Mouse (Mus musculus) neural tube, embryonic 12.5 days (tissue): ENCODE measurements around the gene Lgi4. TPM values are rescaled to one million over a fixed set of nuclear protein-coding genes. Genes with fewer than 3 reads are reported as not detected.

Experiments
- ATAC-seq: fragments of 200-750 bp; cut with Nextera tagmentation; 2 replicates; pipeline ENCODE4 v1.8.0; 2017; ENCODE audit warnings: low read depth, mild to moderate bottlenecking, moderate TSS enrichment, moderate library complexity; ENCODE audit not compliant: low FRiP score
- H3K27ac ChIP-seq: fragments of 300-500 bp; sonication (generic); 2 replicates; pipeline ENCODE4 v1.5.1; 2016
- H3K27me3 ChIP-seq: fragments of 300-500 bp; sonication (generic); replicated peaks from 2 replicates; pipeline ENCODE4 v1.6.1; 2016; ENCODE audit warnings: mild to moderate bottlenecking
- H3K36me3 ChIP-seq: fragments of 300-500 bp; sonication (generic); 2 replicates; pipeline ENCODE4 v1.6.1; 2016; ENCODE audit warnings: mild to moderate bottlenecking
- H3K4me1 ChIP-seq: fragments of 300-500 bp; sonication (generic); 2 replicates; pipeline ENCODE4 v1.6.1; 2016
- H3K4me2 ChIP-seq: fragments of 300-500 bp; sonication (generic); replicated peaks from 2 replicates; pipeline ENCODE4 v1.6.1; 2016; ENCODE audit warnings: mild to moderate bottlenecking
- H3K4me3 ChIP-seq: fragments of 300-500 bp; sonication (generic); 2 replicates; pipeline ENCODE4 v1.5.1; 2016
- H3K9ac ChIP-seq: fragments of 300-500 bp; sonication (generic); 2 replicates; pipeline ENCODE4 v1.6.1; 2016; ENCODE audit warnings: mild to moderate bottlenecking
- H3K9me3 ChIP-seq: fragments of 300-500 bp; sonication (generic); 2 replicates; pipeline ENCODE4 v1.6.1; 2016; ENCODE audit warnings: mild to moderate bottlenecking
- WGBS: fragments of 180-500 bp; shearing (Covaris S2); methylation state at CpG from one replicate; pipeline ENCODE4 v1.1.7; 2016; 5-methylcytosine and 5-hydroxymethylcytosine counted together
- microRNA-seq: library from miRNA; unstranded; fragments of <30 nt; microRNA quantifications from one replicate; pipeline ENCODE4, GENCODE M21; 2017
- polyA plus RNA-seq: library from polyadenylated mRNA; unstranded; fragments of >200 nt; fragmentation: Nextera tagmentation; extraction: Ambion mirVana; gene quantifications from 2 replicates; pipeline ENCODE4 v1.2.1, GENCODE M21; 2016

Gene Lgi4
- polyA plus RNA-seq, 1 experiment from 2014 or later: 6.1 TPM

- no peak for ATAC-seq
- 18% methylated on average over 15 of the region's 15 CpGs for WGBS
These were observed 56.0 kb downstream of the Lgi4 start, which contains the start of gene Hpn for GRCm38 (mm10) chr7:31115182-31115581. Gene Hpn (minus strand): TSS chr7:31115290.

GRCm38 (mm10) chr7:31115587-31116043 lies 56.5 kb downstream of the Lgi4 start:
- no peak for ATAC-seq
- H3K36me3 ChIP-seq: no peaks in the 10 kb centered on the region
- no peak overlapping the region for H3K9ac ChIP-seq
- H3K4me2 ChIP-seq: no peak overlapping the region
- peaks cover 5% of the 10 kb centered on the region for H3K27me3 ChIP-seq
- H3K9me3 ChIP-seq: no peaks in the 10 kb centered on the region
- H3K27ac ChIP-seq: no peak overlapping the region
- H3K4me1 ChIP-seq: 0 out of 2 replicates have a peak, but pooled peaks cover 4% of the 10 kb centered on the region
- WGBS: 35% methylated on average over 17 of the region's 17 CpGs
- H3K4me3 ChIP-seq: no peak overlapping the region

More at GRCm38 (mm10) chr7:31115182-31115581, 56.0 kb downstream of the Lgi4 start, which contains the start of gene Hpn:
- Histone ChIP-seq H3K27ac (no peak within 1 kb of the TSS), H3K4me2 (0 out of 2 replicates have a peak within 1 kb of the TSS, but pooled peaks have one; percentile 9), H3K36me3 (no peaks in the 10 kb centered on the region), H3K9ac (no peak within 1 kb of the TSS), H3K9me3 (no peaks in the 10 kb centered on the region), H3K27me3 (peaks cover 5% of the 10 kb centered on the region), H3K4me1 (0 out of 2 replicates have a peak, but pooled peaks cover 4% of the 10 kb centered on the region), H3K4me3 (no peak within 1 kb of the TSS)

- Histone ChIP-seq H3K4me2 (no peak overlapping the region; the same call in 1 of the 2 replicates), H3K36me3 (no peaks in the 10 kb centered on the region), H3K27me3 (peaks cover 5% of the 10 kb centered on the region), H3K9me3 (no peaks in the 10 kb centered on the region), H3K27ac (no peak overlapping the region), H3K4me1 (0 out of 2 replicates have a peak, but pooled peaks cover 4% of the 10 kb centered on the region), H3K9ac (no peak overlapping the region), H3K4me3 (no peak overlapping the region)
- 35% methylated on average over 16 of the region's 16 CpGs for WGBS
- 0 out of 2 replicates have a peak, but pooled peaks have one; percentile 13 for ATAC-seq
These were observed 57.6 kb downstream of the Lgi4 start for GRCm38 (mm10) chr7:31116721-31117145.

DNA sequence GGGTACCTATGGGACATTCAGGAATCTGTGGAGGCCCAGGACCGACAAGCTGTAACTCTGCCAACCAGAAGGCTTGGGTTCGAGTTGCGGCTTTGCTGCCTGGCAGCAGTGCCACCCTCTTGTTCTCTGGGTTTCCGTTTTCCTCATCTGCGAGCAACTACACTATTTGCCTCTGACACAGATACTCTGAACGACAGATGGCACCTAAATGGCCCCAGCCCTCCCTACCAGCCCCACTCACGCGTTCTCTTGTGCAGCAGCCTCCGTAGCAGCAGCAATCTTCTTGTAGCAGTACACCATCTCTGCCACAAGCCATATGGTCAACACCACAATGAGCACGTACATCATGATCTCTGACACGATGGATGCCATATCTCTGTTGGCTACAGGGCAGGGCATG lies 58.3 kb downstream of the Lgi4 start:
- WGBS: 78% methylated on average over 11 of the region's 11 CpGs
- Histone ChIP-seq H3K9me3 (no peaks in the 10 kb centered on the region), H3K27me3 (peaks cover 5% of the 10 kb centered on the region), H3K27ac (no peak overlapping the region), H3K4me1 (0 out of 2 replicates have a peak, but pooled peaks cover 4% of the 10 kb centered on the region), H3K4me3 (no peak overlapping the region), H3K4me2 (no peak overlapping the region), H3K9ac (no peak overlapping the region), H3K36me3 (no peaks in the 10 kb centered on the region)
- ATAC-seq: no peak

DNA sequence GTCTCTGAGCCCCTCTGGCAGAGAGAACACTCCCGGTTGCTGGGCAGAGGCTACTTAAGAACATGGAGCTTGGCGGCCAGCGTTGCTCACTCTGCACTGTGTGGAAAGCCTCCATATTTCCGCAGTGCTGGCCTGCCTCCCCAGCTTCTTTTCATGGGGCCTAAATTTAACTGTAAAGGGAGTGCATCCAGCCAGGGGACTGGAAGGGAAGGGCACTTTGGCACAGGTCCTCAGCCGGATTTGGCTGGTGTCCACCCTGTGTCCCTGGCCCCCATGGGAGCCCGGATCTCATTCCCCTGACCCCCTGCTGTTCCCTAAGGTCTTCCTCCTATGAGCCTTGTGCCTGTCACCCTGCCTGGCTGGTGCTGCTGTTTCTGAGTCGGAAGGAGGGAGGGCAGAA lies 59.3 kb downstream of the Lgi4 start:
- Histone ChIP-seq H3K9me3 (no peaks in the 10 kb centered on the region), H3K9ac (no peak overlapping the region), H3K27me3 (peaks cover 5% of the 10 kb centered on the region), H3K27ac (no peak overlapping the region), H3K4me3 (no peak overlapping the region), H3K36me3 (no peaks in the 10 kb centered on the region), H3K4me1 (0 out of 2 replicates have a peak, but pooled peaks cover 4% of the 10 kb centered on the region), H3K4me2 (no peak overlapping the region)
- no peak for ATAC-seq
- 76% methylated on average over 7 of the region's 7 CpGs for WGBS

DNA sequence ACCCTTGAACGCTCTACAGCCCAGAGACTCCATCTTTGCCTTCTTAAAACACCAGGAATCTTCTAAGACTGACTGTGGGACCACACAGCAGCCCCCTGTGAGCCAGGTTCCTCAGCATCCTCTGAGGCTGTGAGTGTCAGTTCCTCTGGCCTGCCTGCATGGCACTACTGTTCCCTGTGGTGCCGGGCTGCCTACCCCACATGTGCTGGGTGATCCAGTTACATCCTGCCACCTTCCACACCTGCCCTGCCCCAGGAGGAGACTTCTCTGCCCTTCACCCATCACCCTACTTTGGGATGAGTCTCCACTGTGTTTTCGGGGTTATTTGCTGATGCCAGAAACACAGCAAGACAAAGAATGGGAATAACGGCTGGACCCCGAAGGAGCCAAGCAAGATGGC lies 60.4 kb downstream of the Lgi4 start:
- H3K4me2 ChIP-seq: no peak overlapping the region
- no peak overlapping the region for H3K4me3 ChIP-seq
- ATAC-seq: no peak
- 0 out of 2 replicates have a peak, but pooled peaks cover 4% of the 10 kb centered on the region for H3K4me1 ChIP-seq
- no peaks in the 10 kb centered on the region for H3K36me3 ChIP-seq
- WGBS: 87% methylated on average over 5 of the region's 5 CpGs
- H3K27me3 ChIP-seq: peaks cover 8% of the 10 kb centered on the region
- no peaks in the 10 kb centered on the region for H3K9me3 ChIP-seq
- no peak overlapping the region for H3K27ac ChIP-seq
- no peak overlapping the region for H3K9ac ChIP-seq

Small RNA genes within 50 kb of the gene (microRNA-seq; reads per million reads assigned to microRNA genes)
- not detected for gene Mir7050

Other genes with a start within 250 kb of the Lgi4 start
- gene Ffar2, start 235.6 kb upstream of the Lgi4 start, polyA plus RNA-seq: 0.08 TPM in 1 of 2 replicates, not detected in the other
- not detected in 2 replicates for gene Ffar3, start 203.2 kb upstream of the Lgi4 start, polyA plus RNA-seq
- gene Ffar1, start 197.8 kb upstream of the Lgi4 start, polyA plus RNA-seq: not detected in 2 replicates
- gene Cd22, start 179.0 kb upstream of the Lgi4 start, polyA plus RNA-seq: 0.05 TPM in 1 of 2 replicates, not detected in the other
- 0.79 and 1.2 TPM in 2 replicates for gene Mag, start 144.5 kb upstream of the Lgi4 start, polyA plus RNA-seq
- not detected in 2 replicates for gene Hamp2, start 134.7 kb upstream of the Lgi4 start, polyA plus RNA-seq
- gene Hamp, start 115.3 kb upstream of the Lgi4 start, polyA plus RNA-seq: not detected in 2 replicates
- gene Usf2, start 102.5 kb upstream of the Lgi4 start, polyA plus RNA-seq: 32.0 and 38.8 TPM in 2 replicates
- 15.4 and 17.0 TPM in 2 replicates for gene Lsr, start 85.9 kb upstream of the Lgi4 start, polyA plus RNA-seq
- 0.42 and 0.46 TPM in 2 replicates for gene Fam187b, start 85.6 kb upstream of the Lgi4 start, polyA plus RNA-seq
- gene Fxyd5, start 16.9 kb upstream of the Lgi4 start, polyA plus RNA-seq: 12.5 and 15.4 TPM in 2 replicates
- gene Fxyd7, start 7.9 kb upstream of the Lgi4 start, polyA plus RNA-seq: 64.5 and 79.5 TPM in 2 replicates
- gene Fxyd1, start 2.1 kb upstream of the Lgi4 start, polyA plus RNA-seq: 24.1 and 26.5 TPM in 2 replicates
- gene Fxyd3, start 17.4 kb downstream of the Lgi4 start, polyA plus RNA-seq: 7.1 and 7.8 TPM in 2 replicates
- gene Hpn, start 55.9 kb downstream of the Lgi4 start, polyA plus RNA-seq: 0.27 and 0.46 TPM in 2 replicates
- 2.5 and 2.8 TPM in 2 replicates for gene Scn1b, start 67.7 kb downstream of the Lgi4 start, polyA plus RNA-seq
- 207 and 221 TPM in 2 replicates for gene Gramd1a, start 96.6 kb downstream of the Lgi4 start, polyA plus RNA-seq
- not detected in 2 replicates for gene Scgb2b2, start 231.2 kb downstream of the Lgi4 start, polyA plus RNA-seq
- gene Scgb1b2, start 232.5 kb downstream of the Lgi4 start, polyA plus RNA-seq: not detected in 2 replicates